Mouse (Mus musculus) thymus, adult 2 months (tissue): Measurements from ENCODE around the gene Fam151b. TPM values are rescaled to one million over a fixed set of nuclear protein-coding genes. Genes with fewer than 3 reads are reported as not detected.

Experiments used
- DNase-seq: peaks from one replicate; pipeline ENCODE4 v3.0.0; 2021
- H3K27ac ChIP-seq: fragments of 200-500 bp; 2 replicates; pipeline ENCODE4 v1.5.1; 2012; ENCODE audit warnings: low read length, control low read depth; ENCODE audit not compliant: control insufficient read depth, insufficient read depth
- H3K27me3 ChIP-seq: fragments of 200-500 bp; 2 replicates; pipeline ENCODE4 v1.6.1; 2012; ENCODE audit warnings: mild to moderate bottlenecking, low read length, moderate library complexity, mixed read lengths; ENCODE audit not compliant: control insufficient read depth, insufficient read depth
- H3K36me3 ChIP-seq: fragments of 200-500 bp; 2 replicates; pipeline ENCODE4 v1.6.1; 2012; ENCODE audit warnings: mild to moderate bottlenecking, low read length, moderate library complexity; ENCODE audit not compliant: control insufficient read depth, insufficient read depth
- H3K4me1 ChIP-seq: fragments of 200-500 bp; replicated peaks from 2 replicates; pipeline ENCODE4 v1.6.1; 2012; ENCODE audit warnings: low read length; ENCODE audit not compliant: control insufficient read depth, insufficient read depth
- H3K4me3 ChIP-seq: fragments of 200-500 bp; 2 replicates; pipeline ENCODE4 v1.5.1; 2012; ENCODE audit warnings: mild to moderate bottlenecking, low read length, control low read depth, moderate library complexity; ENCODE audit not compliant: control insufficient read depth, insufficient read depth
- CTCF ChIP-seq: fragments of 200-500 bp; IDR thresholded peaks from 2 replicates; pipeline ENCODE4 v1.5.1; 2012; ENCODE audit warnings: mild to moderate bottlenecking, control low read depth, low read length, moderate library complexity, borderline replicate concordance; ENCODE audit not compliant: control insufficient read depth, poor library complexity, insufficient read depth; ENCODE audit errors: extremely low read depth
- POLR2A ChIP-seq: fragments of 200-500 bp; IDR thresholded peaks from 2 replicates; pipeline ENCODE4 v1.6.1; 2012; ENCODE audit warnings: mild to moderate bottlenecking, low read length, control low read depth, moderate library complexity; ENCODE audit not compliant: control insufficient read depth, poor library complexity, insufficient read depth; ENCODE audit errors: extremely low read depth
- WGBS: fragments of 180-500 bp; shearing (Covaris S2); methylation state at CpG from one replicate; pipeline ENCODE4 v1.1.7; 2018; 5-methylcytosine and 5-hydroxymethylcytosine counted together
- polyA plus RNA-seq: library from polyadenylated mRNA; depleted of rRNA; stranded (reverse); fragments of >200 nt; gene quantifications from 2 replicates; pipeline ENCODE4 v1.2.3, GENCODE M21; 2012; rRNA removed

Fam151b gene
- polyA plus RNA-seq, 1 experiment, result 1.1 TPM

DNA sequence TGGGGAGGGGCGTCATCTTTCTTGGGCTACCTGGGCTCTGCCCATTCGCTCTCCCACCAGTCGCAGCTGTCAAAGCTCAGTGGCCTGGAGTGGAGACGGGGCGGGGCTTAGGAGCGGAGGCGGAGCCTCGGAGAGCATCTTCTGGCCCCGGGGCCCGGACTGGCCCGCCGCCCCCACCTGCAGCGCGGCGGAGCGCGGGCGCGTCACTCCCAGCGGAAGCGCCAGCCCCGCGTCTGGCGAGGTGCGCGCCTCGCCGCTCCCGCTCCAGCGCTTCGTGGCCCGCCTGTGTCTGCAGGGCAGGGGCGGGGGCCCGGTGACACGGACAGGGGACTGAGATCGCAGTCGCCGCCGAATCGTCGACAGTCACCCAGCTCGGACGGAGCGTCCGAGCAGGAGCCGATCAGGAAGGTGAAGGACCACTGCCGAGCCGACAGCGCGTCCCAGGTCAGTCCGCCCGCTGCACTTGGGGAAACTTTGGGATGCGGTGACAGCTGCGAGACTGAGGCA, 58.0 kb downstream of the Fam151b start, which contains the start of gene Ankrd34b:
Gene Ankrd34b, plus strand, starts transcription at position 139 of the 507 bp plus-strand sequence.
- peaks cover 8% of the 10 kb centered on the region; the same call in 1 of the 2 replicates for H3K27me3 ChIP-seq
- whole genome bisulfite sequencing, result 1% methylated on average over 54 of the region's 54 CpGs
- DNase-seq, result peak; percentile 33

DNA sequence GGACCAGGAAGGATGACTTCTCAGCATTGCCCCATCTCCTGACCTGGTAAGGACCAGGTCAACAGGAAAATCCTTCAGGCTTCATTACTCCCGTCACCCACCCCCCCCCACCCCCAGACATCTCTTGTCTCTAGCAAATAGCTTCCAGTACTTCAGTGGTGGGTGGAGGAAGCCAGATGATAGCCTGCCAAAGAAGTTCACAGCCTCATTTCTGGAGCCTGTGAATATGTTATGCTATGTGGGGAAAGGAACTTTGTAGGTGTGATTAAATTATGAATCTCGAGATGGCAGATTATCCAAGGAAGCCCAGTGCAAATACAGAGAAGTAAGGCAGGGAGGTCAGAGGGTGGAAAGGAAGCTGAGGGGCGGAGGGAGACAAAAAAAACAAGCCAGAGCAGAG, 60.1 kb downstream of the Fam151b start:
- WGBS, result 62% methylated on average over 3 of the region's 3 CpGs
- no peak for DNase-seq
- Histone ChIP-seq H3K4me1 (peaks cover 11% of the 10 kb centered on the region), H3K27ac (no peak overlapping the region), H3K4me3 (no peak overlapping the region), H3K36me3 (no peaks in the 10 kb centered on the region), H3K27me3 (peaks cover 8% of the 10 kb centered on the region; the same call in 1 of the 2 replicates)
- TF ChIP-seq POLR2A (no peak), CTCF (no peak)

More for the DNA sequence above, 58.0 kb downstream of the Fam151b start, which contains the start of gene Ankrd34b:
- no peaks in the 10 kb centered on the region for H3K36me3 ChIP-seq
- no peak within 1 kb of the TSS for H3K27ac ChIP-seq
- H3K4me3 ChIP-seq, result peak within 1 kb of the TSS; percentile 26
- no peak for TF ChIP-seq POLR2A
- TF ChIP-seq CTCF, result no peak
- peaks cover 11% of the 10 kb centered on the region for H3K4me1 ChIP-seq

DNA sequence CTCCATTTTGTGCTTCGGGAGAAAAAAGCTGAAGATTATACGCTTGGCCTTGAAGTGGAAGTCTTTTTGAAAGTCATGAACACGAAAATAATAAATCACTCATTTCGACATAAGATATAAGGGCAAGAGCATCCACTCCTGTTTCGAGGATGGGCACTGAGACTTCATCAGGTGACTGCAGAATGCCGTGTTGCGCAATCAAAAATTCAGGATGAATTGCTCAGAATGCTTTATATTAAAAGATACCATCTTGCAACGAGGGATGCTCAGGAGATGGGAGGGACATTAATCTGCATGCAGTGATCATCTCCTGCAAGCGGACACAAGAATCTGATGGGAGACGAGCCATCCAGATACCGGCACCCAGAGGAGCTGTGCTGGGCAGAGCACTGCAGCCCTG, 64.2 kb downstream of the Fam151b start:
- Histone ChIP-seq H3K27me3 (no peaks in the 10 kb centered on the region), H3K36me3 (no peaks in the 10 kb centered on the region), H3K4me3 (no peak overlapping the region), H3K27ac (no peak overlapping the region), H3K4me1 (no peaks in the 10 kb centered on the region)
- 90% methylated on average over 11 of the region's 11 CpGs for WGBS
- no peak for DNase-seq
- no peak for TF ChIP-seq POLR2A
- TF ChIP-seq CTCF, result no peak

- Histone ChIP-seq H3K36me3 (no peaks in the 10 kb centered on the region), H3K27ac (no peak overlapping the region), H3K27me3 (no peaks in the 10 kb centered on the region), H3K4me3 (no peak overlapping the region), H3K4me1 (no peaks in the 10 kb centered on the region)
- no peak for TF ChIP-seq CTCF
- TF ChIP-seq POLR2A, result no peak
- WGBS, result 87% methylated on average over 2 of the region's 2 CpGs
- no peak for DNase-seq
Observed at GRCm38 (mm10) chr13:92410486-92410885, 73.3 kb downstream of the Fam151b start.

- H3K4me1 ChIP-seq, result no peaks in the 10 kb centered on the region
- no peaks in the 10 kb centered on the region for H3K36me3 ChIP-seq
- WGBS, result 90% methylated on average over 3 of the region's 3 CpGs
- TF ChIP-seq CTCF, result no peak
- H3K4me3 ChIP-seq, result no peak overlapping the region
- no peaks in the 10 kb centered on the region for H3K27me3 ChIP-seq
- H3K27ac ChIP-seq, result no peak overlapping the region
- DNase-seq, result no peak
Observed at GRCm38 (mm10) chr13:92403496-92403895, 80.3 kb downstream of the Fam151b start.

GRCm38 (mm10) chr13:92402063-92402462, 81.8 kb downstream of the Fam151b start:
- Histone ChIP-seq H3K4me1 (no peaks in the 10 kb centered on the region), H3K27ac (no peak overlapping the region), H3K27me3 (no peaks in the 10 kb centered on the region), H3K4me3 (no peak overlapping the region), H3K36me3 (no peaks in the 10 kb centered on the region)
- DNase-seq, result no peak
- TF ChIP-seq POLR2A, result no peak
- no peak for TF ChIP-seq CTCF
- WGBS, result 73% methylated on average over 2 of the region's 2 CpGs

Other genes with a start within 250 kb of the Fam151b start
- gene Gm20379, start 178.0 kb downstream of the Fam151b start, polyA plus RNA-seq, result not detected in 2 replicates
- 3.0 and 3.5 TPM in 2 replicates for gene Dhfr, start 129.3 kb downstream of the Fam151b start, polyA plus RNA-seq
- gene Msh3, start 129.0 kb downstream of the Fam151b start, polyA plus RNA-seq, result 7.8 and 8.4 TPM in 2 replicates
- 0.04 and 0.05 TPM in 2 replicates for gene Ankrd34b, start 58.1 kb downstream of the Fam151b start, polyA plus RNA-seq
- gene Zfyve16, start 46.9 kb upstream of the Fam151b start, polyA plus RNA-seq, result 3.3 and 3.9 TPM in 2 replicates
- gene Spz1, start 92.2 kb upstream of the Fam151b start, polyA plus RNA-seq, result 0.15 and 0.22 TPM in 2 replicates
- 108 and 109 TPM in 2 replicates for gene Serinc5, start 127.1 kb upstream of the Fam151b start, polyA plus RNA-seq